Mouse (Mus musculus): ENCODE data around the gene Lyrm7.
"Not testable (repeated sequence)": the region's sequence is repeated elsewhere in the genome, so short reads cannot be mapped to it uniquely, and the experiment has no call there.

DNA sequence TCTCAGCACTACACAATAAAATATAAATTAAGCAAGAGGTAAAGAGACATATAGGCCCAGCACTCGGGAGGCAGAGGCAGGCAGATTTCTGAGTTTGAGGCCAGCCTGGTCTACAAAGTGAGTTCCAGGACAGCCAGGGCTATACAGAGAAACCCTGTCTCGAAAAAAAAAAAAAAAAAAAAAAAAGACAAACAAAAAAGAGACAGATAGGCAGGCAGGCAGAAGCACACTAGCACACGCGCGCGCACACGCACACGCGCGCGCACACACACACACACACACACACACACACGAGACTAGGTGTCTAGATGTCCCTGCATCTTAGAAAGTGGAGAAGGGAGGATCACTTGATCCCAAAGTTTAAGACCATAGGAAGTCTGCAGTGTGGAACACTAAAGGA lies 1.8 kb downstream of the Lyrm7 start:
- TF ChIP-seq CTCF (IDR thresholded peaks at IDR 0.05; ENCODE audit: borderline replicate concordance, control insufficient read depth, extremely low read depth, insufficient read depth, low read length, poor library complexity); POLR2A (IDR thresholded peaks at IDR 0.05; ENCODE audit: control insufficient read depth, extremely low read depth, insufficient read depth, low read length, poor library complexity): not testable (repeated sequence)
